Mouse (Mus musculus): ENCODE measurements around the gene Tatdn3.

DNA sequence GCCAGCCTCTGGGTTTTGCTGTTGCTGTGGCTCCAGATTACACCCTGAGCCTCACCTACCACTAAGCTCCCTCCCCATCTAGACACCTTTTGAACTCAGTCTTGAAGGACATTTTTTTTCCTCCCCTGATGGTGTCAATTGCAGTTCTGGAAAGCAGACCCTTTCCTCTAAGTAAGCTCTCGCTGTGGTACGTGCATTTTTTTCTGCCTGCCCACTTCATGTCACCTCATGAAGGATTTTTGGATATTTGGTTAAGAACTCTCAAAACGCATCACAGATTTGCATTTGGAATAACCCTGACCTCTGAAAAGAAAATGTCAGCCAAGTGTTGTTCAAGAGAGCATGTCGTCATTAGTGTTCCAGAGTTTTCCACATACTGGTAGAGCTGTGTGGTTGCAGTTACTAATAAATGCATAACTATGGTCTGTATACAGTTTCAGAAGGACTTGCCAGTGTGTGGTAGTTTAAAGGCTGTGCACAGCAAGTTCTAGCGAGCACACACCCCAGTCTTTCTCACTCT is 37.1 kb upstream of the Tatdn3 start:
- TF ChIP-seq POLR2A (IDR thresholded peaks at IDR 0.05; ENCODE audit: extremely low read depth, insufficient read depth, low read length) (no peak), CTCF (IDR thresholded peaks at IDR 0.05; ENCODE audit: extremely low read depth, insufficient read depth, low read length) (no peak)

Data from cortical plate, adult 2 months (tissue).